Mouse (Mus musculus) spleen, adult 2 months (tissue): ENCODE data around the gene Anapc1.

Source experiments
- CTCF ChIP-seq: fragments of 200-500 bp; IDR thresholded peaks from 2 replicates; pipeline ENCODE4 v1.5.1; 2011; ENCODE audit warnings: mild to moderate bottlenecking, inconsistent platforms; ENCODE audit not compliant: insufficient read depth, insufficient read length, insufficient replicate concordance; ENCODE audit errors: extremely low read depth
- POLR2A ChIP-seq: fragments of 200-500 bp; IDR thresholded peaks from 2 replicates; pipeline ENCODE4 v1.6.1; 2011; ENCODE audit warnings: low read depth, low read length, inconsistent platforms

- TF ChIP-seq CTCF (no peak), POLR2A (no peak)
Observed at GRCm38 (mm10) chr2:128710609-128711008, 23.4 kb upstream of the Anapc1 start.
